Mouse (Mus musculus) neural tube, embryonic 14.5 days (tissue): ENCODE data around the gene Cnih3. TPM values are rescaled to one million over a fixed set of nuclear protein-coding genes. Genes with fewer than 3 reads are reported as not detected.

Source experiments
- ATAC-seq: fragments of 200-750 bp; cut with Nextera tagmentation; 2 replicates; pipeline ENCODE4 v1.8.0; 2017; ENCODE audit warnings: low read depth, mild to moderate bottlenecking, moderate TSS enrichment, moderate library complexity
- H3K27ac ChIP-seq: fragments of 300-500 bp; sonication (generic); 2 replicates; pipeline ENCODE4 v1.5.1; 2014; ENCODE audit warnings: low read depth, mild to moderate bottlenecking, control low read depth, low read length, moderate library complexity, mixed read lengths
- H3K27me3 ChIP-seq: fragments of 300-500 bp; sonication (generic); 2 replicates; pipeline ENCODE4 v1.6.1; 2014; ENCODE audit warnings: low read length; ENCODE audit not compliant: control insufficient read depth, insufficient read depth
- H3K36me3 ChIP-seq: fragments of 300-500 bp; sonication (generic); 2 replicates; pipeline ENCODE4 v1.6.1; 2014; ENCODE audit warnings: low read length, mixed read lengths; ENCODE audit not compliant: control insufficient read depth, insufficient read depth
- H3K4me1 ChIP-seq: fragments of 300-500 bp; sonication (generic); 2 replicates; pipeline ENCODE4 v1.6.1; 2014; ENCODE audit warnings: low read length; ENCODE audit not compliant: control insufficient read depth, insufficient read depth
- H3K4me2 ChIP-seq: fragments of 300-500 bp; sonication (generic); 2 replicates; pipeline ENCODE4 v1.6.1; 2014; ENCODE audit warnings: mild to moderate bottlenecking, low read depth, low read length, control low read depth
- H3K4me3 ChIP-seq: fragments of 300-500 bp; sonication (generic); 2 replicates; pipeline ENCODE4 v1.5.1; 2014; ENCODE audit warnings: low read depth, low read length, control low read depth, mixed read lengths
- H3K9ac ChIP-seq: fragments of 300-500 bp; sonication (generic); replicated peaks from 2 replicates; pipeline ENCODE4 v1.6.1; 2014; ENCODE audit warnings: low read depth, mild to moderate bottlenecking, control low read depth, low read length, mixed read lengths
- H3K9me3 ChIP-seq: fragments of 300-500 bp; sonication (generic); 2 replicates; pipeline ENCODE4 v1.6.1; 2016; ENCODE audit warnings: low read length; ENCODE audit not compliant: control insufficient read depth
- WGBS: fragments of 180-500 bp; shearing (Covaris S2); extraction: QIAGEN DNeasy Blood & Tissue Kit; methylation state at CpG from one replicate; pipeline ENCODE4 v1.1.7; 2014; 5-methylcytosine and 5-hydroxymethylcytosine counted together
- polyA plus RNA-seq: library from polyadenylated mRNA; unstranded; fragments of >200 nt; fragmentation: Nextera tagmentation; extraction: Ambion mirVana; gene quantifications from 2 replicates; pipeline ENCODE4 v1.2.1, GENCODE M21; 2014

Cnih3 gene
- polyA plus RNA-seq, 1 experiment from 2014 or later = 25.7 TPM

DNA sequence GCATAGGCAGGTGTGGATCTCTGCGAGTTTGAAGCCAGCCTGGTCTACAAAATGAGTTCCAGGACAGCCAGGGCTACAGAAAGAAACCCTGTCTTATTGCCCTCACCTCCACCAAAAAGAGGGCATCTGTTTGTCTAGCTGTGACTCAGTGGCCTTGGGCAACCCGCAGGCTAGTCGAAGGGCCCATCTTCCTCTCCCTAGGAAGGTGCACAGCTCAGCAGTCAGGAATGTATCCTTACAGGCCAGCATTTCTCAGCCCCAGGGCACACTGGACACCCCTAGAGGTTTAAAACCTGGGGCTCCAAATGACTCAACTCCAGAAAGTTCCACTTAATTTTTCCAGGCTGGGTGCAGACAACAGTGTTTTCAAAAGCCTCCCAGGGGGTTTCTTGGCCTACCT, 73.0 kb downstream of the Cnih3 start:
- H3K27ac ChIP-seq = no peak overlapping the region
- no peak overlapping the region for H3K4me3 ChIP-seq
- no peaks in the 10 kb centered on the region for H3K36me3 ChIP-seq
- no peak overlapping the region for H3K9ac ChIP-seq
- H3K9me3 ChIP-seq = no peaks in the 10 kb centered on the region
- 0 out of 2 replicates have a peak, but pooled peaks cover 2% of the 10 kb centered on the region for H3K4me1 ChIP-seq
- WGBS = 89% methylated on average over 3 of the region's 3 CpGs
- no peak for ATAC-seq
- H3K27me3 ChIP-seq = no peaks in the 10 kb centered on the region
- H3K4me2 ChIP-seq = no peak overlapping the region

DNA sequence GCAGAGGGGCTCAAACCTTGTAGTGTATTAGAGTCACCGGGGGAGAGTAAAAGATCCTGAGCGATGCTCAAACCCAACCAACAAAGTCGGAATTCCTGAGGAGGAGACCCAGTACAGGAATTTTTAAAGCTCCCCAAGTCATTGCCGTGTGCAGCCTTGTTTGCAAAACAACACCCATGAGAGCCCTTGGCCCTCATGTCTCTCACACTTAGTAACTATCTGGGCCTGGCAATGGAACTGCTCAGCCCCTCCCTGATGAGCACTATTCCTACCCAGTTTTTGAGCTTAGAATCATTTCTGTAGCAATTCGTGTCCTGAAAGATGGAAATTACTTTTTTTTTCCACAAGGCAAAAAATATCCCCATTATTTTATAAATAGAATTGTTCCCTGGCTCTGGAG, 74.0 kb downstream of the Cnih3 start:
- no peak overlapping the region for H3K4me2 ChIP-seq
- no peaks in the 10 kb centered on the region for H3K27me3 ChIP-seq
- no peaks in the 10 kb centered on the region for H3K36me3 ChIP-seq
- H3K4me3 ChIP-seq = no peak overlapping the region
- no peak overlapping the region for H3K9ac ChIP-seq
- H3K4me1 ChIP-seq = 0 out of 2 replicates have a peak, but pooled peaks cover 2% of the 10 kb centered on the region
- no peak overlapping the region for H3K27ac ChIP-seq
- 55% methylated on average over 5 of the region's 5 CpGs for WGBS
- ATAC-seq = no peak
- no peaks in the 10 kb centered on the region for H3K9me3 ChIP-seq

DNA sequence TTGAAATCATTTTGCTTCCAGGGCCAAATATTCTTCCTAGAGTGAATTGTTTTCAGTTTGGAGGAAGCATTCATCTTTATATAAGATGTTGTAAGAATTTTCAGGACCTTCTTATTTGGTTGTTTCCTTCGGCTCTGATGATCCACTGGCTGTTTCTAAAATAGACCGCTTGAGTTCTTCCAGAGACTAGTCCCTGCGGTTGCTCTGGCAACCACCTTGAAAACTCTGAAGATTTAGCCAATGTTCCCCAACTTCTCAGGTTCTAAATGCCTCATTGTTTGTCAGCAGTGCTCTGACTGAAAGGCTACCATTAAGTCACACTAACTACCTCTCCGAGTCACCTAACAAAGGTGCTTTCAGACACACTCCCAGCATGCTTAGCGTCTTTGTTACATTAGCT, 80.8 kb downstream of the Cnih3 start:
- Histone ChIP-seq H3K36me3 (no peaks in the 10 kb centered on the region), H3K4me2 (no peak overlapping the region), H3K4me1 (no peaks in the 10 kb centered on the region), H3K27ac (no peak overlapping the region), H3K9me3 (no peaks in the 10 kb centered on the region), H3K4me3 (no peak overlapping the region), H3K9ac (no peak overlapping the region), H3K27me3 (no peaks in the 10 kb centered on the region)
- whole genome bisulfite sequencing = 87% methylated on average over 5 of the region's 5 CpGs
- no peak for ATAC-seq

- no peaks in the 10 kb centered on the region for H3K27me3 ChIP-seq
- ATAC-seq = no peak
- H3K9me3 ChIP-seq = no peaks in the 10 kb centered on the region
- H3K27ac ChIP-seq = no peak overlapping the region
- no peak overlapping the region for H3K9ac ChIP-seq
- no peak overlapping the region for H3K4me3 ChIP-seq
- no peaks in the 10 kb centered on the region for H3K4me1 ChIP-seq
- no peak overlapping the region for H3K4me2 ChIP-seq
- WGBS = 84% methylated on average over 5 of the region's 5 CpGs
- no peaks in the 10 kb centered on the region for H3K36me3 ChIP-seq
Measured at GRCm38 (mm10) chr1:181435414-181435813, 83.0 kb downstream of the Cnih3 start.

DNA sequence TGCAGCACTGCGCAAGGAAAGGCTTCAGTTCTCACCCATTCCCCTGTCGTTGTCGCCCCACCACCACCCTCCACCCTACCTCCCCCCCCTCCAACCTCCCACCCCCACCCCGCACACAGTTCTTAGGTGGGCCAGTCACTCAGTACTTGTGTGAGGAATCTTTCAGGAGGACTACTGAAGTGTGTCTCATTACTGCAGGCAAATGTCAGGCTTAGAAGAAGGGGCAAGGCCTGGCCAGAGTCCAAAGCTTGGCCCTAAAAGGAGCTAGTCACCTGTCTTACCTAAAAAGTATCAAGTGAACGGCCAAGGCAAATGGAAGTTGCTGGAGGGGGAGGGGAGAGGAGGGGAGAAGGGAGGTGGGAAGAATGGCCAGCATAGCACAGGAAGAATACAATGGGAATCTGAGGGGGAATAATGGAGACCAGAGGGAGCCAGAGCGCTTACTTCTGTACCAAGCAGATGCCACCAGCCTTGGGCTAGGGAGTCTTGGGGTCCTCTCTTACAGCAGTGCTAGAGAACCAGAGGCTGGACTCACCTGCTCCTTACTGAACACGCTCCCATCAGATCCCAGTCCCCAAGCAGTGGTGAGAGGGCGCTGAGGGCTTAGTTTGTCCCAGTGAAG, 88.7 kb downstream of the Cnih3 start:
- Histone ChIP-seq H3K27me3 (no peaks in the 10 kb centered on the region), H3K27ac (no peak overlapping the region), H3K4me2 (no peak overlapping the region), H3K9me3 (no peaks in the 10 kb centered on the region), H3K9ac (no peak overlapping the region), H3K36me3 (no peaks in the 10 kb centered on the region), H3K4me3 (no peak overlapping the region), H3K4me1 (no peaks in the 10 kb centered on the region)
- ATAC-seq = no peak
- WGBS = 86% methylated on average over 8 of the region's 8 CpGs

DNA sequence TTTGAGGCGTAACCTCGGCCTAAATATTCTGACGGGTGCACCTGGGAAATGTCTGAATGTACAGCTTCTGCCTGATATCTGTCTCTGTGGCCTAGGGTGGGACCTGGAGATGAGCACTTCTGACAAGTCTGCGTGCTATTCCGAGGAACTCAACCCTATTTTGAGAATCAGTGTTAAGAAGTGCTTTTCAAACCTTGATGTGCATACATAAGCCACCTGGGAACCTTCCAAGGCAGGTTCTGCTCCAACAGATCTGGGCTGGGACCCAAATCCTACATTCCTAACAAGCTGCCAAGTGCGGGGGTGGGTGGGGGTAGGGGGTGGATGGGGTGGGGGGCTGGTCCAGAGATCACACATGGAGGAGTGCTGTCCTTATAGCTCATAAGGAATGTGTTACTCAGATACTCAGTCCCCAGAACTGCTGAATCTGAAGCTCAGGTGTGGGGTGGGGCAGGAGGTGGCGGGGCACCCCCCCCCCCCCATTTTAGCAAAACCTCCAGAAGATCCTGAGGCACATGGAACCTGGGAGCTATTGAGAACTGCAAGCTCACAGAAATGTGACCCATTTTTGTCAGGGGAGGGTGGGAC, 89.3 kb downstream of the Cnih3 start:
- H3K27ac ChIP-seq = no peak overlapping the region
- no peaks in the 10 kb centered on the region for H3K4me1 ChIP-seq
- no peak overlapping the region for H3K9ac ChIP-seq
- no peak overlapping the region for H3K4me3 ChIP-seq
- no peaks in the 10 kb centered on the region for H3K36me3 ChIP-seq
- no peak overlapping the region for H3K4me2 ChIP-seq
- ATAC-seq = no peak
- 94% methylated on average over 7 of the region's 7 CpGs for WGBS
- H3K27me3 ChIP-seq = no peaks in the 10 kb centered on the region
- no peaks in the 10 kb centered on the region for H3K9me3 ChIP-seq

GRCm38 (mm10) chr1:181445041-181445440, 92.6 kb downstream of the Cnih3 start:
- no peaks in the 10 kb centered on the region for H3K27me3 ChIP-seq
- no peaks in the 10 kb centered on the region for H3K36me3 ChIP-seq
- H3K27ac ChIP-seq = no peak overlapping the region
- no peaks in the 10 kb centered on the region for H3K9me3 ChIP-seq
- no peak for ATAC-seq
- H3K4me2 ChIP-seq = no peak overlapping the region
- no peak overlapping the region for H3K9ac ChIP-seq
- no peak overlapping the region for H3K4me3 ChIP-seq
- no peaks in the 10 kb centered on the region for H3K4me1 ChIP-seq
- 95% methylated on average over 5 of the region's 5 CpGs for WGBS

DNA sequence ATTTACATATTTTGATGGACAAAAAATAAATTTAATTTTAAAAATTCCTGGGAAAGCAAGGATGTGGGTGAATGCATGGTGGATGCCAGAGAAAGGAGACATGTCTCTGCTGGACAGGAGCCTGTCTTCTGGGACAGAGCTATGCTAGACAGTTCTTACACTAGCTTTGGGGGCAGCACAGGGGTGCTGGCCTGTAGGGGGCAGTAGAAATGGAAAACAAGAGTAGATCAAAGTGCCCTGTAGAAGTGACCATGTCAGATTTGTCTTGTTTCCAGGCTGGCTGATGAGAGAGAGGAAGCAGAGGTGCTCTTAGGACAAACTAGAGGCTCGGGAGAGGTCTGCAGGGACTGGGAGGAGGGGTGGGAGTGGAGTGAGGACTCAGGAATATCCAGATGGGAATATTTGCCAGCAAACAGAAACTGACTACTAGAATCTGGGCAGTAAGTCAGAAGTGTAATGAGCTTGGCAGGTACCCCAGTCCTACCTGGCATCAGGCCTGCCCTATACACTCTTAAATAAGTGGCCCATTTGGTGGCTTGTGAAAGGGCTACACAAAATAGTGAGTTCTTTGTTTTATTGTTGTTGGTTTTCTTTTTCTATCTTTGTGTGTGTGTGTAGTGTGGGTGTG, 93.3 kb downstream of the Cnih3 start:
- no peaks in the 10 kb centered on the region for H3K27me3 ChIP-seq
- H3K27ac ChIP-seq = no peak overlapping the region
- no peaks in the 10 kb centered on the region for H3K36me3 ChIP-seq
- H3K4me1 ChIP-seq = no peaks in the 10 kb centered on the region
- 67% methylated on average over 1 of the region's 1 CpGs for WGBS
- no peak overlapping the region for H3K4me2 ChIP-seq
- H3K4me3 ChIP-seq = no peak overlapping the region
- ATAC-seq = no peak
- H3K9ac ChIP-seq = no peak overlapping the region
- H3K9me3 ChIP-seq = no peaks in the 10 kb centered on the region

GRCm38 (mm10) chr1:181446591-181447114, 94.2 kb downstream of the Cnih3 start:
- ATAC-seq = no peak
- Histone ChIP-seq H3K9me3 (no peaks in the 10 kb centered on the region), H3K4me1 (no peaks in the 10 kb centered on the region), H3K9ac (no peak overlapping the region), H3K27ac (no peak overlapping the region), H3K36me3 (no peaks in the 10 kb centered on the region), H3K4me3 (no peak overlapping the region), H3K4me2 (no peak overlapping the region), H3K27me3 (no peaks in the 10 kb centered on the region)
- 87% methylated on average over 6 of the region's 6 CpGs for WGBS
